Mouse (Mus musculus) liver, embryonic 11.5 days (tissue): ENCODE results near the gene Prkca. TPM values are rescaled to one million over a fixed set of nuclear protein-coding genes. Genes with fewer than 3 reads are reported as not detected.

Source experiments
- ATAC-seq: fragments of 200-750 bp; cut with Nextera tagmentation; replicated peaks from 2 replicates; pipeline ENCODE4 v1.8.0; 2017; ENCODE audit warnings: moderate number of reproducible peaks, mild to moderate bottlenecking, moderate TSS enrichment, moderate library complexity; ENCODE audit not compliant: low FRiP score
- DNase-seq: peaks from one replicate; pipeline ENCODE4 v3.0.0-alpha.2; 2017; ENCODE audit warnings: low spot score
- H3K27ac ChIP-seq: fragments of 300-500 bp; sonication (generic); 2 replicates; pipeline ENCODE4 v1.5.1; 2014; ENCODE audit warnings: mild to moderate bottlenecking, low read depth, low read length, control low read depth
- H3K27me3 ChIP-seq: fragments of 300-500 bp; sonication (generic); replicated peaks from 2 replicates; pipeline ENCODE4 v1.6.1; 2014; ENCODE audit warnings: low read length, mixed read lengths; ENCODE audit not compliant: control insufficient read depth, insufficient read depth
- H3K36me3 ChIP-seq: fragments of 300-500 bp; sonication (generic); 2 replicates; pipeline ENCODE4 v1.6.1; 2014; ENCODE audit warnings: mild to moderate bottlenecking, low read length, moderate library complexity, mixed read lengths; ENCODE audit not compliant: control insufficient read depth, insufficient read depth
- H3K4me1 ChIP-seq: fragments of 300-500 bp; sonication (generic); replicated peaks from 2 replicates; pipeline ENCODE4 v1.6.1; 2014; ENCODE audit warnings: low read length, mixed read lengths; ENCODE audit not compliant: control insufficient read depth, insufficient read depth
- H3K4me2 ChIP-seq: fragments of 300-500 bp; sonication (generic); 2 replicates; pipeline ENCODE4 v1.6.1; 2014; ENCODE audit warnings: mild to moderate bottlenecking, control low read depth, moderate library complexity
- H3K4me3 ChIP-seq: fragments of 300-500 bp; sonication (generic); 2 replicates; pipeline ENCODE4 v1.5.1; 2014; ENCODE audit warnings: low read depth, low read length, control low read depth
- H3K9ac ChIP-seq: fragments of 300-500 bp; sonication (generic); 2 replicates; pipeline ENCODE4 v1.6.1; 2014; ENCODE audit warnings: low read depth, low read length, control low read depth
- H3K9me3 ChIP-seq: fragments of 300-500 bp; sonication (generic); 2 replicates; pipeline ENCODE4 v1.6.1; 2016; ENCODE audit warnings: low read length, inconsistent platforms, mixed read lengths; ENCODE audit not compliant: control insufficient read depth
- WGBS: fragments of 180-500 bp; shearing (Covaris S2); extraction: QIAGEN DNeasy Blood & Tissue Kit; methylation state at CpG from one replicate; pipeline ENCODE4 v1.1.7; 2014; 5-methylcytosine and 5-hydroxymethylcytosine counted together
- polyA plus RNA-seq: library from polyadenylated mRNA; unstranded; fragments of >200 nt; fragmentation: Nextera tagmentation; extraction: Ambion mirVana; gene quantifications from 2 replicates; pipeline ENCODE4 v1.2.1, GENCODE M21; 2014

Prkca gene
- polyA plus RNA-seq, 1 experiment from 2014 or later = 12.4 TPM

DNA sequence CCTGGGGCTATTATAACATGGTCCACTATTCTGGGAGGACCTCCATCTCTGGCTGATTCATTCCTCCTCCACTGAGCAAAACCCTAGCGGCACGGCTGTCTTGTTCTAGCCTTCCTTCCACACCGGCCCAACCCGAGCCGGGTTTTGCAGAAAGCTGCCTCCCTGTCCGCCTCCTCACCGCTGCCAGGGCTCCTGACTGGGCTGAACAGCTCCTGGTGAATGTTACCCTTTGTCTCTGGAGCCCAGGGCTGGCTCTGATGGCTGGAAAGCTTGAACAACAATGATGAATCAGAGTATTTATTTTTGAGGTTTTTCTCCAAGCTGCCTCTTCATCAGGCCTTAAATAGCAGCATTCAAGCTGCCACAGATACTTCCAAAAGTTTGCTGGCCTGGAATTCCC lies 193.3 kb downstream of the Prkca start:
- H3K36me3 ChIP-seq = no peaks in the 10 kb centered on the region
- peaks cover 33% of the 10 kb centered on the region for H3K4me1 ChIP-seq
- 73% methylated on average over 7 of the region's 7 CpGs for WGBS
- ATAC-seq (no peak), DNase-seq (no peak)
- no peak overlapping the region for H3K4me2 ChIP-seq
- no peak overlapping the region for H3K4me3 ChIP-seq
- H3K9ac ChIP-seq = no peak overlapping the region
- H3K27ac ChIP-seq = no peak overlapping the region
- H3K9me3 ChIP-seq = no peaks in the 10 kb centered on the region
- 0 out of 2 replicates have a peak, but pooled peaks cover 3% of the 10 kb centered on the region for H3K27me3 ChIP-seq

GRCm38 (mm10) chr11:108149187-108149586 lies 194.5 kb downstream of the Prkca start:
- DNase-seq (no peak), ATAC-seq (peak; percentile 58)
- Histone ChIP-seq H3K4me2 (peak overlapping the region; percentile 32), H3K27me3 (0 out of 2 replicates have a peak, but pooled peaks cover 3% of the 10 kb centered on the region), H3K27ac (no peak overlapping the region), H3K9me3 (no peaks in the 10 kb centered on the region), H3K4me3 (no peak overlapping the region), H3K9ac (no peak overlapping the region), H3K36me3 (no peaks in the 10 kb centered on the region), H3K4me1 (peaks cover 33% of the 10 kb centered on the region)
- 16% methylated on average over 9 of the region's 9 CpGs for WGBS

GRCm38 (mm10) chr11:108148491-108148890 lies 195.2 kb downstream of the Prkca start:
- WGBS = 17% methylated on average over 4 of the region's 4 CpGs
- DNase-seq (peak; percentile 40), ATAC-seq (peak; percentile 78)
- Histone ChIP-seq H3K27me3 (0 out of 2 replicates have a peak, but pooled peaks cover 3% of the 10 kb centered on the region), H3K9me3 (no peaks in the 10 kb centered on the region), H3K36me3 (no peaks in the 10 kb centered on the region), H3K4me1 (peaks cover 35% of the 10 kb centered on the region), H3K27ac (no peak overlapping the region), H3K9ac (no peak overlapping the region), H3K4me2 (peak overlapping the region; percentile 32), H3K4me3 (no peak overlapping the region)

DNA sequence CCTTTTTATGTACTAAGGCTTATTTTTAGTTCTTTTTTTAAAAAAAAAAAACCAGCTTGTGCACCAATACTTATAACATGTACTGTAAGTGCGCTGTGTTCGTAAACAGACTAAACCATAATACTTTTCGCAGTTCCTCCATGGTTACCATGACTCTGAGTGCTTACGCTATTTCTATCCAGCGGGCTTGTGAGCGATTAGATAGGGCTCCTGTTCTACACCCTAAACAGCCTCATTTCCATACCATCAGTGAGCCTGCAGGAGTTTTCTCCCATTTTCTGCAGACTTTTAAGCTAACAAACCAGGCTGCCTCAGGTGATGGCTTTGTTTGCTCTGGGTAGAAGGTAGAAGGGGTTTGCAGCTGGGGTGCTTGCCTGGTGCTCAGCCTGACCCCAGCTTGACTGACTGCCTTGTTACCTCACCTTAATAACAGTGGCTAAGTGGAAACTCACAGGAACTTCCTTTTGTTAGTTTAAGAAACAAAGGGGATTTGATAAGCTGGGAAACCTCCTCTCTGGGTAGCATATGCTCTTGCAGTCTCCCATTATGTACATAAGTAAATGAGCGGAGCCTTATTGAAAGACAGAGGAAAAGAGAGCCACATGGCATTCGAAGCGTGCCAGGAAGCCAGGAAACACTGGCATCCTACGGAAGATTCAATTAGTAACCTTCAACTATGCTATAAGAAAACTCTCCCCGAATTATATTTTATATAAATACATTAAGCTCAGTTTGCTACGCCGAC lies 197.8 kb downstream of the Prkca start:
- ATAC-seq = no peak
- Histone ChIP-seq H3K9ac (no peak overlapping the region), H3K9me3 (no peaks in the 10 kb centered on the region), H3K36me3 (no peaks in the 10 kb centered on the region), H3K27me3 (no peaks in the 10 kb centered on the region; the same call in 1 of the 2 replicates), H3K4me1 (peaks cover 36% of the 10 kb centered on the region), H3K4me3 (no peak overlapping the region), H3K27ac (no peak overlapping the region), H3K4me2 (no peak overlapping the region; the same call in 1 of the 2 replicates)
- no peak for DNase-seq
- WGBS = 65% methylated on average over 13 of the region's 13 CpGs

- 80% methylated on average over 8 of the region's 8 CpGs for WGBS
- Histone ChIP-seq H3K4me3 (no peak overlapping the region), H3K36me3 (no peaks in the 10 kb centered on the region), H3K27me3 (no peaks in the 10 kb centered on the region; the same call in 1 of the 2 replicates), H3K4me2 (no peak overlapping the region), H3K4me1 (peaks cover 33% of the 10 kb centered on the region), H3K27ac (no peak overlapping the region; the same call in 1 of the 2 replicates), H3K9ac (no peak overlapping the region), H3K9me3 (no peaks in the 10 kb centered on the region)
- DNase-seq (no peak), ATAC-seq (no peak)
Observed at GRCm38 (mm10) chr11:108145128-108145527, 198.6 kb downstream of the Prkca start.

- Histone ChIP-seq H3K27ac (no peak overlapping the region), H3K9ac (no peak overlapping the region), H3K4me2 (no peak overlapping the region), H3K4me3 (no peak overlapping the region), H3K4me1 (peaks cover 23% of the 10 kb centered on the region), H3K36me3 (no peaks in the 10 kb centered on the region), H3K27me3 (no peaks in the 10 kb centered on the region; the same call in 1 of the 2 replicates), H3K9me3 (no peaks in the 10 kb centered on the region)
- DNase-seq (no peak), ATAC-seq (no peak)
- 53% methylated on average over 2 of the region's 2 CpGs for WGBS
Observed at GRCm38 (mm10) chr11:108143739-108144138, 200.0 kb downstream of the Prkca start.

DNA sequence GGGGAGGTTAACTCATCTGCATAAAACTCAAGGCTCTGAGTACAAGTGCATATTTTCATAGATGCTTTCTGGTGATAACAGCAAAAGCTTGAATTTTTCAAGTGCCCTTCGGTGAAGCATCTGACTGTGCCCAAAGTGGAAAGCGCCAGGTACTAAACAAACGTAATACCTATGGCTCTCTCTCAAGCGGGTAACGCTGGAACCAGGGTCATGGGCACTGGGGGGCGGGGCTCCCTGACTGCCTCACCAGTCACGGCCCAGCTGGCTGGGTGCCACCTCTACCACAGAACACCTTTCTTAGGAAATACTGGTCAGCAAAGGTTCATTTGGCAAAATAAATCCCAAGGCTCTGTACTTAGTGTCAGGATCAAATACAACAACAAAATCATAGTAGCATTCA lies 203.7 kb downstream of the Prkca start:
- Histone ChIP-seq H3K9ac (no peak overlapping the region), H3K9me3 (no peaks in the 10 kb centered on the region), H3K27ac (no peak overlapping the region), H3K4me3 (no peak overlapping the region), H3K27me3 (no peaks in the 10 kb centered on the region; the same call in 1 of the 2 replicates), H3K4me2 (no peak overlapping the region), H3K36me3 (no peaks in the 10 kb centered on the region), H3K4me1 (peaks cover 3% of the 10 kb centered on the region; the same call in 1 of the 2 replicates)
- no peak for DNase-seq
- no peak for ATAC-seq
- WGBS = 79% methylated on average over 7 of the region's 7 CpGs

GRCm38 (mm10) chr11:108136341-108136740 lies 207.4 kb downstream of the Prkca start:
- WGBS = 73% methylated on average over 3 of the region's 3 CpGs
- Histone ChIP-seq H3K27me3 (no peaks in the 10 kb centered on the region), H3K4me3 (no peak overlapping the region), H3K9ac (no peak overlapping the region), H3K4me1 (no peaks in the 10 kb centered on the region), H3K4me2 (no peak overlapping the region), H3K9me3 (no peaks in the 10 kb centered on the region), H3K36me3 (no peaks in the 10 kb centered on the region), H3K27ac (no peak overlapping the region)
- DNase-seq (no peak), ATAC-seq (no peak)
